In genomic region chr16:30940699-30941098, GRCm38 (mm10) we compare ENCODE assay signal across 13 mouse cellular contexts.
DNase-seq lines count a peak whose midpoint lies in the region; ATAC-seq and TF ChIP-seq lines count a peak whose summit lies in the region.
"Had no signal": no experiment of that assay in that cellular context is flagged by ENCODE, and none has a peak within 500 bp of the region (broad histone marks: within the 10 kb centered on the region; RNA-seq: fewer than 3 reads in every experiment).

No protein-coding gene starts in this region.

- no peaks in the 10 kb centered on the region for H3K9me3 ChIP-seq in forebrain, embryonic 11.5 days (ENCODE audit: control insufficient read depth, low read length)
- no peaks in the 10 kb centered on the region for H3K9me3 ChIP-seq in forebrain, embryonic 13.5 days (replicated peaks)
- H3K9me3 ChIP-seq: embryonic facial prominence, embryonic 12.5 days; hindbrain, embryonic 12.5 days; liver, embryonic 15.5 days had no signal

- DNase-seq in forebrain, embryonic 11.5 days (ENCODE audit: low spot score): peak; percentile 39
- no peak for DNase-seq in lung, adult 2 months
- no peak for DNase-seq in lung, adult 18-20 months
- peak; percentile 18 for DNase-seq in MEL-GATA-1-ER (ENCODE audit: extremely low read depth, low read depth)
- peak; percentile 54 for DNase-seq in naive thymus-derived CD4-positive, alpha-beta T cell, adult 2 months (ENCODE audit: low read depth)
- no peak for DNase-seq in cerebellum, adult 18-20 months
- DNase-seq in adrenal gland, postnatal 25 days: no peak
- DNase-seq: gastrocnemius, postnatal 14 days; spleen, adult 18-20 months had no signal

- H3K27ac ChIP-seq in forebrain, embryonic 11.5 days (ENCODE audit: low read depth, low read length): no peak overlapping the region
- no peak overlapping the region for H3K27ac ChIP-seq in forebrain, embryonic 13.5 days
- H3K27ac ChIP-seq: embryonic facial prominence, embryonic 12.5 days; hindbrain, embryonic 12.5 days; liver, embryonic 15.5 days had no signal

- WGBS in forebrain, embryonic 11.5 days: 69% methylated on average over 2 of the region's 2 CpGs
- 80% methylated on average over 2 of the region's 2 CpGs for WGBS in forebrain, embryonic 13.5 days
- WGBS in lung, adult 2 months: 72% methylated on average over 2 of the region's 2 CpGs

- H3K9ac ChIP-seq in forebrain, embryonic 11.5 days (ENCODE audit: low read length): no peak overlapping the region
- H3K9ac ChIP-seq in forebrain, embryonic 13.5 days: no peak overlapping the region
- H3K9ac ChIP-seq: embryonic facial prominence, embryonic 12.5 days; hindbrain, embryonic 12.5 days; liver, embryonic 15.5 days had no signal

- TF ChIP-seq CTCF in lung, adult 2 months (IDR thresholded peaks at IDR 0.05; ENCODE audit: insufficient read depth, low read length): peak; percentile 55; the same call in 1 of the 2 replicates

- no peaks in the 10 kb centered on the region for H3K27me3 ChIP-seq in forebrain, embryonic 11.5 days (ENCODE audit: control insufficient read depth, insufficient read depth, low read length)
- no peaks in the 10 kb centered on the region for H3K27me3 ChIP-seq in forebrain, embryonic 13.5 days
- H3K27me3 ChIP-seq: embryonic facial prominence, embryonic 12.5 days; hindbrain, embryonic 12.5 days; liver, embryonic 15.5 days had no signal

- no peak overlapping the region for H3K4me2 ChIP-seq in forebrain, embryonic 11.5 days (ENCODE audit: low read depth, low read length, severe bottlenecking)
- H3K4me2 ChIP-seq in forebrain, embryonic 13.5 days: no peak overlapping the region
- H3K4me2 ChIP-seq: embryonic facial prominence, embryonic 12.5 days; hindbrain, embryonic 12.5 days; liver, embryonic 15.5 days had no signal

- ATAC-seq in forebrain, embryonic 11.5 days (replicated peaks; ENCODE audit: low FRiP score): no peak
- no peak for ATAC-seq in forebrain, embryonic 13.5 days

- H3K4me3 ChIP-seq in forebrain, embryonic 11.5 days (ENCODE audit: low read depth, low read length): no peak overlapping the region
- no peak overlapping the region for H3K4me3 ChIP-seq in forebrain, embryonic 13.5 days
- H3K4me3 ChIP-seq in lung, adult 2 months (replicated peaks; ENCODE audit: extremely low read depth, low read depth, low read length): no peak overlapping the region
- H3K4me3 ChIP-seq: embryonic facial prominence, embryonic 12.5 days; hindbrain, embryonic 12.5 days; liver, embryonic 15.5 days had no signal

- no peaks in the 10 kb centered on the region for H3K36me3 ChIP-seq in forebrain, embryonic 11.5 days (ENCODE audit: control insufficient read depth, insufficient read depth, low read length)
- no peaks in the 10 kb centered on the region for H3K36me3 ChIP-seq in forebrain, embryonic 13.5 days (ENCODE audit: poor library complexity, severe bottlenecking)
- H3K36me3 ChIP-seq: embryonic facial prominence, embryonic 12.5 days; hindbrain, embryonic 12.5 days; liver, embryonic 15.5 days had no signal

- H3K4me1 ChIP-seq in forebrain, embryonic 11.5 days (replicated peaks; ENCODE audit: control insufficient read depth, insufficient read depth, low read length): no peaks in the 10 kb centered on the region
- H3K4me1 ChIP-seq in forebrain, embryonic 13.5 days: peaks cover 3% of the 10 kb centered on the region; the same call in 1 of the 2 replicates
- peaks cover 18% of the 10 kb centered on the region for H3K4me1 ChIP-seq in lung, adult 2 months (ENCODE audit: control insufficient read depth, insufficient read depth, low read length)

- no peak for TF ChIP-seq POLR2A in lung, adult 2 months (IDR thresholded peaks at IDR 0.05; ENCODE audit: borderline replicate concordance, extremely low read depth, low read depth, low read length)

Comparison
In these comparisons a context has a peak if more than half of its experiments do, and no peak if none do; other contexts are left out.
1. DNase-seq: peak in forebrain, embryonic 11.5 days (single experiment), MEL-GATA-1-ER (single experiment) and naive thymus-derived CD4-positive, alpha-beta T cell, adult 2 months (single experiment); none in lung, adult 2 months (single experiment), lung, adult 18-20 months (0 of 2), cerebellum, adult 18-20 months (0 of 2) and adrenal gland, postnatal 25 days (single experiment).